Mouse (Mus musculus) lung, adult 18-20 months (tissue): Measurements from ENCODE around the gene 2300003K06Rik.
"Not testable (repeated sequence)": the region's sequence is repeated elsewhere in the genome, so short reads cannot be mapped to it uniquely, and the experiment has no call there.

Experiments used
- DNase-seq, 2 experiments: peaks; one replicate each; pipeline ENCODE4 v3.0.0; 2022; ENCODE audit warnings: mixed read lengths in 2 of 2

2300003K06Rik gene

GRCm38 (mm10) chr11:99837966-99838365, at the start of gene 2300003K06Rik:
2300003K06Rik (minus strand) TSS chr11:99838066.
- DNase-seq: no peak

DNA sequence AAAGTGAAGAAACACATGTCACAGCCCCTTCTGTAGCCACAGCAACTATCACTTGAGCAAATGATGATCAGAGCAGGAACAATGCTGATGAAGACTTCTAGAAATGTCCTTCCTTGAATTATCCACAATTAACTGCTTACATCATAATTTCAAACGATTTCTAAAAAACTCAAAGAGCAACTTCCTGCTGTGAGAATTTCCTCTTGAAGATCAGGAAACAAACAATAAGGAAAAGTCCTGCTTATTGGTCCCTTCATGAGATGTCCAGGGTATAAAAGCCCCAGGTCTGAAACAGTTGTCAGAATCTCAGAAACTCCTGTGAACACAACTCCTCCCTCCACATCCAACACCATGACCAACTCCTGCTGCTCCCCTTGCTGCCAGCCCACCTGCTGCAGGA, 41.0 kb upstream of the 2300003K06Rik start, which contains the start of gene Gm11567:
Gm11567 (plus strand) TSS at position 301 of the 400 bp plus-strand sequence.
- not testable (repeated sequence) for DNase-seq

GRCm38 (mm10) chr11:99873089-99873488, 35.2 kb upstream of the 2300003K06Rik start, which contains the start of gene Krtap9-1:
Krtap9-1 (plus strand) TSS chr11:99873389.
- not testable (repeated sequence) for DNase-seq

DNA sequence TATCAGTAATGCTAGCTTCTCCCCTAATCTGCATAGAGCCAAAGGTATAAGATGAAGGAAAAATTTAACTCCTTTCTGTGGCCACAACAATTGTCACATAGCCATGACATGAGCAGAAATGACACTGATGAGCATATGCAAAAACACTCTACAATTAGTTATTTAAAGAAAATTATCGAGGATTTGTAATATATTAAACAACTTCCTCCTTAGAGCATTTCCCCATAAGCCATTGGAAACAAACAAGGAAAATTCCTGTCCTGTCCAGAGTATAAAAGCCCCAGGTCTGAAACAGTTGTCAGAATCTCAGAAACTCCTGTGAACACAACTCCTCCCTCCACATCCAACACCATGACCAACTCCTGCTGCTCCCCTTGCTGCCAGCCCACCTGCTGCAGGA, 26.3 kb upstream of the 2300003K06Rik start, which contains the start of gene Gm11559:
Gm11559 (plus strand) TSS at position 301 of the 400 bp plus-strand sequence.
- not testable (repeated sequence) for DNase-seq

GRCm38 (mm10) chr11:99858761-99859160, 20.9 kb upstream of the 2300003K06Rik start:
- DNase-seq: no peak

DNA sequence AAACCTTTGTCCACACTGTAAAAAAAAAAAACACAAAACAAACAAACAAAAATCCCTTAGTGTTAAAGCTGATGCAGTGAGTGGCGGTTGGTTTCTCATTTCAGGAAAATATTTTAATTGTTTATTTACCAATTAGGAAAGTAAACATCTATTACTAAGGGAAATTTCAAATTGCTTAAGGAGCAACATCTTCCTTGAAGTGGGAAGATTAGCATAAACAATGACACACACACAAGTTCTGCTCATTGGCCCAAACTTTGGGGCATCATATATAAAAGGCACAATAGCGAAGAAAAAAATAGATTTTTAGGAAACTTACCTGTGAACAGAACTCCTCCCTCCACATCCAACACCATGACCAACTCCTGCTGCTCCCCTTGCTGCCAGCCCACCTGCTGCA, 19.8 kb upstream of the 2300003K06Rik start, which contains the start of gene Gm11568:
Gm11568 (plus strand) TSS at position 301 of the 400 bp plus-strand sequence.
- no peak for DNase-seq

- DNase-seq: no peak
These were observed 16.3 kb upstream of the 2300003K06Rik start for GRCm38 (mm10) chr11:99854121-99854520.

DNA sequence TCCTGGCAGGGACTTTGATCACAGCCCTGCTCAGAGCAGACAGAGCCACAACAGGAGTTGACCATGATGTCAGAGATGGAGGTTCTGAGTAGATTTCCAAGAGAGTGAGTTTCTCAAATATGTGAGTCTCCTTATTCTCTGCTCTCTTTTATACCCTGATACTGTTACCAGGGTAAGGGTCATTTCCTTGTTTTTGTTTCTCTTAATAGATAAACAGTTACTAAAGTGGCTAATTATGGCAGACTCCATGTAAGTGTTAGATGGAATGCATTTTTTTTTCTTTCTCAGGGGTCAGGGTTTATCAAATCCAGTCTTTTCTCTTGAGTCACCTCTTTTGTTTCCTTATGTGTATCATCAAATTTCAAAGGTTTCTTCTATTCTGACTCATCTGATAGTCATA, 13.6 kb upstream of the 2300003K06Rik start, which contains the start of gene Krtap4-16:
Krtap4-16 (minus strand) TSS at position 101 of the 400 bp plus-strand sequence.
- no peak for DNase-seq

DNA sequence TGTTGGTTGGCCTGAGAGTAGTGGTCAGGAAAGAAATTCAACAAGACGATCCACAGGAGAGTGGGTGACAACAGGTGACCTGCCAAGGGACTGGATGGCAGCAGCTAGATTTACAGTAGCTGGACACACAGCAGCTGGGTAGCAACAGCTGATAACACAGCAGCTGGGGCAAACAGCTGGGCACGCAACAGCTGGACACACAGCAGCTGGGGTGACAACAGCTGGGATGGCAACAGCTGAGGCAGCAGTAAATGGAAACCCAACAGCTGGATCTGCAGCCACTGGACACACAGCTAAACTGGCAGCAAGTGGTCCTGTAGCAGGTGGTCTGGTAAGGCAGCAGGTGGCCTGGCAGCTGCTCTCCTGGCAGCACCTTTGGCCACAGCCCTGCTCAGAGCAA, 8.9 kb upstream of the 2300003K06Rik start:
- no peak for DNase-seq

GRCm38 (mm10) chr11:99842185-99842584, 4.3 kb upstream of the 2300003K06Rik start:
- no peak for DNase-seq

- not testable (repeated sequence) for DNase-seq
These were observed 22.3 kb downstream of the 2300003K06Rik start, which contains the start of gene Gm11564 for GRCm38 (mm10) chr11:99815566-99815965. Gm11564 (minus strand) TSS chr11:99815666.

- not testable (repeated sequence) for DNase-seq
These were observed 28.1 kb downstream of the 2300003K06Rik start, which contains the start of gene Krtap4-13 for GRCm38 (mm10) chr11:99809792-99810191. Krtap4-13 (minus strand) TSS chr11:99809892.

GRCm38 (mm10) chr11:99804346-99804745, 33.5 kb downstream of the 2300003K06Rik start, which contains the start of gene Gm11554:
Gm11554 (minus strand) TSS chr11:99804446.
- DNase-seq: not testable (repeated sequence)

DNA sequence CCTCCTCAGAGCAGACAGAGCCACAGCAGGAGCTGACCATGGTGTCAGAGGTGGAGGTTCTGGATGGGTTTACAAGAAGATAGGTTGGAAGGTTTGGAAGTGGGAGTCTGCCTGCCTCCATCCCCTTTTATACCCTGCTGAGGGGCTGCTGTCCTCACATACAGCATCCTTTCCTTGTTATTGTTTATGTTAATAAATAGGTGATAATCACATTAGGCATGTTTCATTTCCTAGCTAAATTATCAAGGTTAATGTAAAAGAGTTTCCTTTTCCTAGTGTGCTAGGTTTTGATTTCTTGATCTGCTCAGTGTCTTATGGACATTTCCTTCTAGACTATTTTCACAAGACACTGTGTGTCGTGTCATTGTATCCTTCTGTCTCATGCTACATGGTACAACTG, 39.0 kb downstream of the 2300003K06Rik start, which contains the start of gene Gm11569:
Gm11569 (minus strand) TSS at position 101 of the 400 bp plus-strand sequence.
- not testable (repeated sequence) for DNase-seq

GRCm38 (mm10) chr11:99793367-99793766, 44.5 kb downstream of the 2300003K06Rik start, which contains the start of gene Gm11596:
Gm11596 (minus strand) TSS chr11:99793467.
- DNase-seq: no peak
